Comparison of ENCODE assay signal across 9 mouse cellular contexts in the genomic region with DNA sequence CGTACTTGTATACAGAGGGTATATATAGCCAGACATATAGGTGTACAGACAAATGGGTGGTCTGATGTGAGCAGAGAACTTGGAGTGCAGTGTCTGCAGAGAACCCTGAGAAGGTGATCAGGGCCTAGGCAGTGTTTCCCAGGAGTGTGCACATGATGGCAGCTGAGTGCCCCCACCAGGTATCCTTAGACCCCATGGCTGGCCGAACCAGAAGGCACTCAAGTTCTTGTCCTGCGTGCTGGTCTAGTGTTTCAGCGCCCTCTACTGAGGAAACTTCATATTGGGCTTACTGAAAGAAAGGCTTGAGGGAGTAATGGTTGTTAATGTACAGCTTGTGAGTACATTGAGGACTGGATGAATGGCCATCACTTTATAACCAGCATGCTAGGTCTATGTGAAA. TPM values are rescaled to one million over a fixed set of nuclear protein-coding genes. Genes with fewer than 3 reads are reported as not detected.
DNase-seq lines count a peak whose midpoint lies in the region; ATAC-seq and TF ChIP-seq lines count a peak whose summit lies in the region.
"Had no signal": no experiment of that assay in that cellular context is flagged by ENCODE, and none has a peak within 500 bp of the region (broad histone marks: within the 10 kb centered on the region; RNA-seq: fewer than 3 reads in every experiment).

No protein-coding gene starts in this region.

- no peaks in the 10 kb centered on the region for H3K9me3 ChIP-seq in ES-Bruce4 (replicated peaks; ENCODE audit: control insufficient read depth, insufficient read depth, low read length, poor library complexity, severe bottlenecking)
- no peaks in the 10 kb centered on the region for H3K9me3 ChIP-seq in hindbrain, embryonic 14.5 days (ENCODE audit: control insufficient read depth, low read length)
- H3K9me3 ChIP-seq: embryonic facial prominence, embryonic 15.5 days had no signal

- no peak overlapping the region for H3K27ac ChIP-seq in ES-Bruce4 (ENCODE audit: insufficient read depth, low read length)
- no peak overlapping the region for H3K27ac ChIP-seq in hindbrain, embryonic 14.5 days
- H3K27ac ChIP-seq: embryonic facial prominence, embryonic 15.5 days had no signal

- H3K27me3 ChIP-seq in ES-Bruce4 (ENCODE audit: control insufficient read depth, insufficient read depth, low read length, poor library complexity, severe bottlenecking), result no peaks in the 10 kb centered on the region
- H3K27me3 ChIP-seq in hindbrain, embryonic 14.5 days (ENCODE audit: control insufficient read depth, insufficient read depth, low read length), result no peaks in the 10 kb centered on the region
- H3K27me3 ChIP-seq: embryonic facial prominence, embryonic 15.5 days had no signal

- H3K4me1 ChIP-seq in ES-Bruce4 (ENCODE audit: control insufficient read depth, insufficient read depth, low read length), result no peaks in the 10 kb centered on the region
- no peaks in the 10 kb centered on the region for H3K4me1 ChIP-seq in hindbrain, embryonic 14.5 days (replicated peaks; ENCODE audit: control insufficient read depth, insufficient read depth, low read length)
- H3K4me1 ChIP-seq: embryonic facial prominence, embryonic 15.5 days had no signal

- peak; percentile 63 for DNase-seq in kidney, adult 9 months
- no peak for DNase-seq in kidney, adult 18-20 months
- DNase-seq in c-Kit-positive CD71-positive TER-119-negative erythroid progenitor cells, embryonic 14.5 days (ENCODE audit: low read depth), result peak; percentile 61
- DNase-seq in hindbrain, embryonic 14.5 days (ENCODE audit: low spot score), result peak; percentile 75
- peak; percentile 75 for DNase-seq in lung, postnatal 10 days
- peak; percentile 44 for DNase-seq in right cerebral cortex, postnatal 4 days
- no peak for DNase-seq in frontal cortex, postnatal 14 days (ENCODE audit: low spot score in 2 of 2)

- H3K9ac ChIP-seq in ES-Bruce4 (ENCODE audit: low read depth, poor library complexity, severe bottlenecking), result no peak overlapping the region
- H3K9ac ChIP-seq in hindbrain, embryonic 14.5 days, result no peak overlapping the region
- H3K9ac ChIP-seq: embryonic facial prominence, embryonic 15.5 days had no signal

- TF ChIP-seq CTCF in ES-Bruce4 (IDR thresholded peaks at IDR 0.05; ENCODE audit: low read depth, low read length), result peak; percentile 56

- no peak for TF ChIP-seq EP300 in ES-Bruce4 (IDR thresholded peaks at IDR 0.05; ENCODE audit: insufficient read depth, low read depth, low read length)

- peaks cover 3% of the 10 kb centered on the region for H3K36me3 ChIP-seq in ES-Bruce4 (ENCODE audit: control insufficient read depth, insufficient read depth, low read length, poor library complexity, severe bottlenecking)
- peaks cover 20% of the 10 kb centered on the region for H3K36me3 ChIP-seq in hindbrain, embryonic 14.5 days (replicated peaks; ENCODE audit: control insufficient read depth, insufficient read depth)

- ATAC-seq in hindbrain, embryonic 14.5 days (ENCODE audit: low FRiP score), result no peak

- H3K4me3 ChIP-seq in ES-Bruce4 (ENCODE audit: low read depth, low read length), result no peak overlapping the region
- no peak overlapping the region for H3K4me3 ChIP-seq in hindbrain, embryonic 14.5 days (replicated peaks; ENCODE audit: low read length)
- H3K4me3 ChIP-seq: embryonic facial prominence, embryonic 15.5 days had no signal

- TF ChIP-seq POLR2A in ES-Bruce4 (IDR thresholded peaks at IDR 0.05; ENCODE audit: insufficient read depth, low read length), result no peak

- WGBS in hindbrain, embryonic 14.5 days, result 31% methylated on average over 4 of the region's 4 CpGs

- H3K4me2 ChIP-seq in hindbrain, embryonic 14.5 days (replicated peaks), result no peak overlapping the region
- H3K4me2 ChIP-seq: embryonic facial prominence, embryonic 15.5 days had no signal

RNA-seq across cellular contexts. Expression of a gene that starts 8.7 kb away (rescaled TPM):
- 16.3 and 18.4 TPM in 2 replicates for polyA plus RNA-seq in ES-Bruce4 (2011; ENCODE audit: insufficient read depth, insufficient read length, low read depth, missing spikeins)
- 9.0 and 11.3 TPM in 2 replicates for polyA plus RNA-seq in hindbrain, embryonic 14.5 days (2014; fragmentation: Nextera tagmentation; extraction: Ambion mirVana)

RNA-seq across cellular contexts. Expression of a gene that starts 9.0 kb away (rescaled TPM):
- polyA plus RNA-seq in ES-Bruce4 (2011; ENCODE audit: insufficient read depth, insufficient read length, low read depth, missing spikeins), result 119 and 121 TPM in 2 replicates
- polyA plus RNA-seq in hindbrain, embryonic 14.5 days (2014; fragmentation: Nextera tagmentation; extraction: Ambion mirVana), result 75.9 and 91.3 TPM in 2 replicates

RNA-seq across cellular contexts. Expression of a gene that starts 16.9 kb away (rescaled TPM):
- polyA plus RNA-seq in ES-Bruce4 (2011; ENCODE audit: insufficient read depth, insufficient read length, low read depth, missing spikeins), result 72.8 and 77.6 TPM in 2 replicates
- polyA plus RNA-seq in hindbrain, embryonic 14.5 days (2014; fragmentation: Nextera tagmentation; extraction: Ambion mirVana), result 158 and 171 TPM in 2 replicates

RNA-seq across cellular contexts. Expression of a gene that starts 26.9 kb away (rescaled TPM):
- polyA plus RNA-seq in ES-Bruce4 (2011; ENCODE audit: insufficient read depth, insufficient read length, low read depth, missing spikeins), result not detected in 2 replicates
- not detected in 2 replicates for polyA plus RNA-seq in hindbrain, embryonic 14.5 days (2014; fragmentation: Nextera tagmentation; extraction: Ambion mirVana)
- polyA plus RNA-seq: embryonic facial prominence, embryonic 15.5 days had no signal

RNA-seq across cellular contexts. Expression of a gene that starts 28.1 kb away (rescaled TPM):
- polyA plus RNA-seq in ES-Bruce4 (2011; ENCODE audit: insufficient read depth, insufficient read length, low read depth, missing spikeins), result not detected in 2 replicates
- polyA plus RNA-seq in hindbrain, embryonic 14.5 days (2014; fragmentation: Nextera tagmentation; extraction: Ambion mirVana), result 0.72 TPM in 1 of 2 replicates, not detected in the other

Comparison
In these comparisons a context has a peak if more than half of its experiments do, and no peak if none do; other contexts are left out.
1. DNase-seq: peak in kidney, adult 9 months (single experiment), c-Kit-positive CD71-positive TER-119-negative erythroid progenitor cells, embryonic 14.5 days (single experiment), hindbrain, embryonic 14.5 days (single experiment), lung, postnatal 10 days (single experiment) and right cerebral cortex, postnatal 4 days (single experiment); none in kidney, adult 18-20 months (single experiment) and frontal cortex, postnatal 14 days (0 of 2).